Mouse (Mus musculus) lung, adult 2 months (tissue): ENCODE data around the gene Ift140.

Experiments used
- CTCF ChIP-seq: fragments of 200-500 bp; IDR thresholded peaks from 2 replicates; pipeline ENCODE4 v1.5.1; 2011; ENCODE audit warnings: mild to moderate bottlenecking, low read length, control low read depth; ENCODE audit not compliant: insufficient read depth
- POLR2A ChIP-seq: fragments of 200-500 bp; IDR thresholded peaks from 2 replicates; pipeline ENCODE4 v1.6.1; 2011; ENCODE audit warnings: low read depth, mild to moderate bottlenecking, control low read depth, low read length, borderline replicate concordance; ENCODE audit errors: extremely low read depth

GRCm38 (mm10) chr17:25114908-25115645 lies 99.2 kb downstream of the Ift140 start:
- no peak for TF ChIP-seq CTCF
- TF ChIP-seq POLR2A = 0 out of 2 replicates have a peak, but pooled peaks have one; percentile 3
